Mouse (Mus musculus): ENCODE results near the gene Isy1.

GRCm38 (mm10) chr6:87805448-87805847 lies 33.1 kb downstream of the Isy1 start:
- TF ChIP-seq POLR2A (IDR thresholded peaks at IDR 0.05; ENCODE audit: extremely low read depth, insufficient read depth, low read length) (no peak), CTCF (IDR thresholded peaks at IDR 0.05; ENCODE audit: low read depth, low read length) (no peak)

Data from liver, adult 2 months (tissue).